Mouse (Mus musculus): ENCODE data around the gene Atp5d.

DNA sequence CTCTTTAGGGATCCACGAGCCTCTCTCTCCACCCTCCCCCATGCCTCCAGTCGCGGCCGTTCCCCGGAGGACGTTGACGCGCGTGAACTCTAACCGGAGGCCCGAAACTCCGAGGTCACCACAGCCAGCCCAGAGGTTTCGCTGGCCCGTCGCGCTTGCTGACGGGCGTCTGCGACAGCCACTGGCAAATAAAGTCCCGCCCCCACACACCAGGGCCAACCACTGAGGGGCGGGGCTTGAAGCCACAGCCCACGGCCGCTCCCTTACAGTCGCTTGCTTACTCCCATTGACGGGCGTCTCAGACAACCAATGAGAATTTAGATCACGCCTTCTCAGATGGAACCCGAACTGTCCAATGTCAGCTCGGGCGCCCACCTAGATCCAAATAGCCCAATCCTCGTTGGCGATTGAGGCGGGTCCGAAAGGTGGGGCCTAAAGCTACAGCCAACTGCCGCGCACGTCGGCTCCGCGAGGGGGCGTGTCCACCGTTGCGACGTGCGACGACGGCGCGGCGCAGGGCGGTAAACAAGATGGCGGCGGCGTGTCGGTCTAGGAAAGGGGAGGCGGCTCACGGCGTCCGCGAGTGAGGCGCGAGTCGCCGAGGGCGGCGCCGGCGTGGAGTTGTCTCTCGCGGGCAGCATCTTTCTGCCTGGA is 23.0 kb upstream of the Atp5d start, which contains the start of gene Stk11:
- TF ChIP-seq CTCF (IDR thresholded peaks at IDR 0.05; ENCODE audit: low read depth, low read length), result no peak
- no peak for TF ChIP-seq GATA1 (IDR thresholded peaks at IDR 0.05; ENCODE audit: borderline replicate concordance, low read length)

Measured in G1E (cell line).